Mouse (Mus musculus) kidney, postnatal 0 days (tissue): ENCODE data around the gene Cdc42bpa. TPM values are rescaled to one million over a fixed set of nuclear protein-coding genes. Genes with fewer than 3 reads are reported as not detected.

Source experiments
- ATAC-seq: fragments of 200-750 bp; cut with Nextera tagmentation; replicated peaks from 2 replicates; pipeline ENCODE4 v1.8.0; 2017; ENCODE audit warnings: low read depth, moderate number of reproducible peaks, moderate TSS enrichment, moderate library complexity; ENCODE audit not compliant: low FRiP score
- DNase-seq: peaks from one replicate; pipeline ENCODE4 v3.0.0-alpha.2; 2016; ENCODE audit warnings: low spot score
- H3K27ac ChIP-seq: fragments of 300-500 bp; sonication (generic); 2 replicates; pipeline ENCODE4 v1.5.1; 2014; ENCODE audit warnings: mild to moderate bottlenecking
- H3K27me3 ChIP-seq: fragments of 300-500 bp; sonication (generic); 2 replicates; pipeline ENCODE4 v1.6.1; 2014; ENCODE audit warnings: low read length, mixed read lengths; ENCODE audit not compliant: insufficient read depth
- H3K36me3 ChIP-seq: fragments of 300-500 bp; sonication (generic); 2 replicates; pipeline ENCODE4 v1.6.1; 2014; ENCODE audit warnings: low read length, mixed read lengths; ENCODE audit not compliant: insufficient read depth
- H3K4me1 ChIP-seq: fragments of 300-500 bp; sonication (generic); replicated peaks from 2 replicates; pipeline ENCODE4 v1.6.1; 2014; ENCODE audit warnings: antibody characterized with exemption, low read length, mixed read lengths; ENCODE audit not compliant: insufficient read depth
- H3K4me2 ChIP-seq: fragments of 300-500 bp; sonication (generic); 2 replicates; pipeline ENCODE4 v1.6.1; 2014; ENCODE audit warnings: mild to moderate bottlenecking, low read length, moderate library complexity, mixed read lengths
- H3K4me3 ChIP-seq: fragments of 300-500 bp; sonication (generic); replicated peaks from 2 replicates; pipeline ENCODE4 v1.5.1; 2014; ENCODE audit warnings: low read depth, low read length
- H3K9ac ChIP-seq: fragments of 300-500 bp; sonication (generic); 2 replicates; pipeline ENCODE4 v1.6.1; 2014; ENCODE audit warnings: low read depth, low read length
- H3K9me3 ChIP-seq: fragments of 300-500 bp; sonication (generic); replicated peaks from 2 replicates; pipeline ENCODE4 v1.6.1; 2016; ENCODE audit warnings: low read length, inconsistent platforms, mixed read lengths
- CTCF ChIP-seq: IDR thresholded peaks from 2 replicates; pipeline ENCODE4 v1.5.1; 2016; ENCODE audit warnings: antibody characterized with exemption, low read depth, mild to moderate bottlenecking, moderate library complexity
- WGBS: fragments of 180-500 bp; shearing (Covaris S2); extraction: QIAGEN DNeasy Blood & Tissue Kit; methylation state at CpG from one replicate; pipeline ENCODE4 v1.1.7; 2014; 5-methylcytosine and 5-hydroxymethylcytosine counted together
- polyA plus RNA-seq: library from polyadenylated mRNA; unstranded; fragments of >200 nt; fragmentation: Nextera tagmentation; extraction: Ambion mirVana; gene quantifications from 2 replicates; pipeline ENCODE4 v1.2.1, GENCODE M21; 2015

Cdc42bpa gene
- polyA plus RNA-seq, 1 experiment from 2014 or later = 15.8 TPM

DNA sequence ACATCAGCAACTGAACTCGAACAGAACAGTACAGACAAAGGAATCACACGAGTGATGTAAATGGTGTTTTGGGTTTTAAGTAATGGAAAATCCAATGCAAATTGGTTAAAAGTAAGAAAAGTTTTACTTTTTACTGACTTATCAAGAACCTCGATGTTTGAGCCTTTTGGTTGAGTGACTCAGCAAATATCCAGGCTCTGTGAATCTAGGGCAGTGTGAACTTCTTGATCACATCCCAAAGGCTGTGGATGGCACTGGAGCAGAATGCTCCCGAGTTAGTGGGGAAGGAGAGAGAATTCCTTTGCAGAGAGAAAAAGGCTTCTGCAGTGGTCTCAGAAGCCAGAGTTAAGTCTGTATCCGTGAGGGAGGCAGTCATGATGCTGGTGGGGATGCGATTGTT lies 14.7 kb downstream of the Cdc42bpa start:
- DNase-seq (no peak), ATAC-seq (no peak)
- Histone ChIP-seq H3K9ac (no peak overlapping the region), H3K27ac (no peak overlapping the region), H3K4me2 (no peak overlapping the region), H3K4me1 (0 out of 2 replicates have a peak, but pooled peaks cover 3% of the 10 kb centered on the region), H3K36me3 (no peaks in the 10 kb centered on the region), H3K4me3 (no peak overlapping the region), H3K9me3 (no peaks in the 10 kb centered on the region), H3K27me3 (no peaks in the 10 kb centered on the region)
- TF ChIP-seq CTCF = no peak
- WGBS = 77% methylated on average over 6 of the region's 6 CpGs

DNA sequence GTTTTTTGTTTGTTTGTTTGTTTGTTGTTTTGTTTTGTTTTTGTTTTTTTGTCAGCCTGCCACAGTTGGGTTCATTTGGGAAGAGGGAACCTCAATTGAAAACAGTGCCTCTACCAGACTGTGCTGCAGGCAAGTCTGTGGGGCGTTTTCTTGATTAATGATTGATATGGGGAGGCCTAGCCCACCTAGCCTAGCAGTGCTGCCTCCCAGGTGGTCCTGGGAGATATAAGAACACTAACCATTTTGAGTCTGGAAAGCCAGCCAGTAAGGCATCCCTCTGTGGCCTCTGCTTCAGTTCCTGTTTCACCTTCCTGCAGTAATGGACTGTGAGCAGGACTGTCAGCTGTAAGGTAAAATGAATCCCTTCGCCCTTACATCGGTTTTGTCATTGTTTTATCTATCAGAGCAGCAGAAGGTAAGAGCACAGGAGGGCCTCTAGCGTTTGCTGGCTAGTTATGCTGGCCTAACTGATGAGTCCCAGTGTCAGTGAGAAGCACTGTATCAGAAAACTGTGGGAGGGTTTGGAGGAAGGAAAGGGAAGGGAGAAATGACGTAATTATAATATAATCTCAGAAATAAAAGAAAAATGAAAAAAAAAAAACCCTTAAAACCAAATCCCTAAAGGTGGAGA lies 15.5 kb downstream of the Cdc42bpa start:
- Histone ChIP-seq H3K4me3 (no peak overlapping the region), H3K9me3 (no peaks in the 10 kb centered on the region), H3K27me3 (no peaks in the 10 kb centered on the region), H3K4me2 (no peak overlapping the region), H3K36me3 (no peaks in the 10 kb centered on the region), H3K27ac (no peak overlapping the region), H3K4me1 (0 out of 2 replicates have a peak, but pooled peaks cover 3% of the 10 kb centered on the region), H3K9ac (no peak overlapping the region)
- no peak for DNase-seq
- no peak for TF ChIP-seq CTCF
- WGBS = 60% methylated on average over 5 of the region's 5 CpGs
- ATAC-seq = no peak; the same call in 1 of the 2 replicates

DNA sequence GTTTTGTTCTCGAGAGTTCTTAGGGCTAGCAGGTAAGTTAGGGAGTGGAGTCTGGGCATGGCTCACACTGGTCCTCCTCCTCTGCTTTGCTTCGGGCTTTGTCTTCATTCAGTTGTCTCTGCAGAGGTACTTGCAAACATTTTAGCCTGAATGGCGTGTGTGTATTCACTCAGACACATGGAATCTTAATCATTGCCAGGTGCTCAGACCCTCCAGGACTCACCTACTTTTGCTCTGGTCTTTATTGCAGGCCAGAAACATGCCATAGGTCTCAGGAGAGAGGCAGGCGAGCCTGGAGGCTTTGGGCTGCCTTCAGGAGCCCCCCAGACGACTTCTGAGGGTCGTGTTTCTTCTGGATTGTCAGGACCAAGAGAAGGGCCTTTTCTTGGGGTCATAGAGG lies 17.2 kb downstream of the Cdc42bpa start:
- no peak overlapping the region for H3K4me3 ChIP-seq
- H3K4me1 ChIP-seq = 0 out of 2 replicates have a peak, but pooled peaks cover 3% of the 10 kb centered on the region
- H3K27ac ChIP-seq = no peak overlapping the region
- H3K9me3 ChIP-seq = no peaks in the 10 kb centered on the region
- WGBS = 73% methylated on average over 6 of the region's 6 CpGs
- H3K4me2 ChIP-seq = no peak overlapping the region
- no peaks in the 10 kb centered on the region for H3K27me3 ChIP-seq
- TF ChIP-seq CTCF = no peak
- no peaks in the 10 kb centered on the region for H3K36me3 ChIP-seq
- no peak for ATAC-seq
- H3K9ac ChIP-seq = no peak overlapping the region
- DNase-seq = no peak

GRCm38 (mm10) chr1:179978742-179979141 lies 18.5 kb downstream of the Cdc42bpa start:
- Histone ChIP-seq H3K9ac (no peak overlapping the region), H3K4me1 (no peaks in the 10 kb centered on the region), H3K36me3 (no peaks in the 10 kb centered on the region), H3K27ac (no peak overlapping the region), H3K4me2 (no peak overlapping the region), H3K27me3 (no peaks in the 10 kb centered on the region), H3K9me3 (no peaks in the 10 kb centered on the region), H3K4me3 (no peak overlapping the region)
- ATAC-seq (no peak), DNase-seq (no peak)
- WGBS = 50% methylated on average over 1 of the region's 1 CpGs
- no peak for TF ChIP-seq CTCF

DNA sequence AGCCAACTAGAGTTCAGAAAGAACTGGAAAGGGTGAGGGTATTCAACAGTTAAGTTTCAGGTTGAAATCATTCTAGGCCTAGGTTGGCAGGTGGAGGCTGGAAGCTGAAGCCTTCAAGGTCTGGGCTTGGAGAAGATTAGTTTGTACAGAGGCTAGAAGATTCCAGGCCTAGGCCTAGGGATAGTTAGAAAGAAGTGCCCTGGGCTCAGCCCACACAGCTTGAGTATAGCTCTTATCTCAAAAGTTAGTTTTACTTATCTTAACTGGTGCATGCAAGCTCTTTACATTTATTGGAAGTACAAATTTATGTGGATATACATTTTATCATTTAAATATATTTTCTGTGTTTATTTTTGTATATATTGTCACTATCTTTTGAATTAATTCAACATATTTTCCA lies 21.4 kb downstream of the Cdc42bpa start:
- no peaks in the 10 kb centered on the region for H3K4me1 ChIP-seq
- no peak for TF ChIP-seq CTCF
- no peak overlapping the region for H3K4me2 ChIP-seq
- H3K4me3 ChIP-seq = no peak overlapping the region
- H3K9ac ChIP-seq = no peak overlapping the region
- DNase-seq = no peak
- H3K36me3 ChIP-seq = no peaks in the 10 kb centered on the region
- H3K27ac ChIP-seq = no peak overlapping the region
- ATAC-seq = no peak
- H3K9me3 ChIP-seq = no peaks in the 10 kb centered on the region
- no peaks in the 10 kb centered on the region for H3K27me3 ChIP-seq

- no peaks in the 10 kb centered on the region for H3K27me3 ChIP-seq
- DNase-seq (peak; percentile 14), ATAC-seq (no peak)
- H3K4me3 ChIP-seq = no peak overlapping the region
- WGBS = 62% methylated on average over 1 of the region's 1 CpGs
- H3K36me3 ChIP-seq = no peaks in the 10 kb centered on the region
- no peak overlapping the region for H3K9ac ChIP-seq
- no peak overlapping the region for H3K4me2 ChIP-seq
- no peak overlapping the region for H3K27ac ChIP-seq
- no peak for TF ChIP-seq CTCF
- no peaks in the 10 kb centered on the region for H3K4me1 ChIP-seq
- H3K9me3 ChIP-seq = no peaks in the 10 kb centered on the region
Observed at GRCm38 (mm10) chr1:179982183-179982582, 21.9 kb downstream of the Cdc42bpa start.

- H3K27me3 ChIP-seq = no peaks in the 10 kb centered on the region
- H3K27ac ChIP-seq = no peak overlapping the region
- ATAC-seq = no peak
- no peaks in the 10 kb centered on the region for H3K9me3 ChIP-seq
- H3K4me3 ChIP-seq = no peak overlapping the region
- WGBS = 91% methylated on average over 1 of the region's 1 CpGs
- no peak overlapping the region for H3K4me2 ChIP-seq
- DNase-seq = no peak
- no peak for TF ChIP-seq CTCF
- H3K36me3 ChIP-seq = no peaks in the 10 kb centered on the region
- no peak overlapping the region for H3K9ac ChIP-seq
- H3K4me1 ChIP-seq = no peaks in the 10 kb centered on the region
Observed at GRCm38 (mm10) chr1:179982933-179983332, 22.7 kb downstream of the Cdc42bpa start.
